Mouse (Mus musculus) forebrain, embryonic 11.5 days (tissue): ENCODE measurements around the gene Aknad1. TPM values are rescaled to one million over a fixed set of nuclear protein-coding genes. Genes with fewer than 3 reads are reported as not detected.

Source experiments
- ATAC-seq: fragments of 200-750 bp; cut with Nextera tagmentation; replicated peaks from 2 replicates; pipeline ENCODE4 v1.8.0; 2017; ENCODE audit warnings: moderate TSS enrichment; ENCODE audit not compliant: low FRiP score
- DNase-seq: peaks from one replicate; pipeline ENCODE4 v3.0.0-alpha.2; 2017; ENCODE audit warnings: low spot score
- H3K27ac ChIP-seq: fragments of 300-500 bp; sonication (generic); 2 replicates; pipeline ENCODE4 v1.5.1; 2014; ENCODE audit warnings: low read depth, low read length
- H3K27me3 ChIP-seq: fragments of 300-500 bp; sonication (generic); 2 replicates; pipeline ENCODE4 v1.6.1; 2014; ENCODE audit warnings: mild to moderate bottlenecking, low read length, mixed read lengths; ENCODE audit not compliant: control insufficient read depth, insufficient read depth
- H3K36me3 ChIP-seq: fragments of 300-500 bp; sonication (generic); 2 replicates; pipeline ENCODE4 v1.6.1; 2014; ENCODE audit warnings: mild to moderate bottlenecking, low read length, moderate library complexity, mixed read lengths; ENCODE audit not compliant: control insufficient read depth, insufficient read depth
- H3K4me1 ChIP-seq: fragments of 300-500 bp; sonication (generic); replicated peaks from 2 replicates; pipeline ENCODE4 v1.6.1; 2014; ENCODE audit warnings: low read length, mixed read lengths; ENCODE audit not compliant: control insufficient read depth, insufficient read depth
- H3K4me2 ChIP-seq: fragments of 300-500 bp; sonication (generic); 2 replicates; pipeline ENCODE4 v1.6.1; 2014; ENCODE audit warnings: low read depth, mild to moderate bottlenecking, low read length, moderate library complexity, mixed read lengths; ENCODE audit not compliant: severe bottlenecking
- H3K4me3 ChIP-seq: fragments of 300-500 bp; sonication (generic); 2 replicates; pipeline ENCODE4 v1.5.1; 2014; ENCODE audit warnings: low read depth, low read length
- H3K9ac ChIP-seq: fragments of 300-500 bp; sonication (generic); 2 replicates; pipeline ENCODE4 v1.6.1; 2014; ENCODE audit warnings: low read length
- H3K9me3 ChIP-seq: fragments of 300-500 bp; sonication (generic); 2 replicates; pipeline ENCODE4 v1.6.1; 2016; ENCODE audit warnings: low read length, mixed read lengths; ENCODE audit not compliant: control insufficient read depth
- WGBS: fragments of 180-500 bp; shearing (Covaris S2); extraction: QIAGEN DNeasy Blood & Tissue Kit; methylation state at CpG from one replicate; pipeline ENCODE4 v1.1.7; 2014; 5-methylcytosine and 5-hydroxymethylcytosine counted together
- polyA plus RNA-seq: library from polyadenylated mRNA; unstranded; fragments of >200 nt; fragmentation: Nextera tagmentation; extraction: Ambion mirVana; gene quantifications from 2 replicates; pipeline ENCODE4 v1.2.1, GENCODE M21; 2014

The Aknad1 gene
- polyA plus RNA-seq, 1 experiment from 2014 or later: not detected

GRCm38 (mm10) chr3:108831750-108832149 lies 92.3 kb downstream of the Aknad1 start:
- WGBS: 94% methylated on average over 6 of the region's 6 CpGs
- no peak for ATAC-seq
- DNase-seq: no peak

More at GRCm38 (mm10) chr3:108831750-108832149, 92.3 kb downstream of the Aknad1 start:
- Histone ChIP-seq H3K27ac (no peak overlapping the region), H3K36me3 (no peaks in the 10 kb centered on the region), H3K4me2 (no peak overlapping the region), H3K27me3 (no peaks in the 10 kb centered on the region), H3K9ac (no peak overlapping the region), H3K4me1 (no peaks in the 10 kb centered on the region), H3K9me3 (no peaks in the 10 kb centered on the region), H3K4me3 (no peak overlapping the region)

Other genes with a start within 250 kb of the Aknad1 start
- 0.63 and 0.68 TPM in 2 replicates for gene 1700013F07Rik, start 205.5 kb upstream of the Aknad1 start, polyA plus RNA-seq
- gene 5330417C22Rik, start 203.1 kb upstream of the Aknad1 start, polyA plus RNA-seq: 2.2 and 2.8 TPM in 2 replicates
- gene Tmem167b, start 177.2 kb upstream of the Aknad1 start, polyA plus RNA-seq: 49.4 and 53.3 TPM in 2 replicates
- 55.3 and 63.1 TPM in 2 replicates for gene Taf13, start 168.0 kb upstream of the Aknad1 start, polyA plus RNA-seq
- 30.1 and 32.2 TPM in 2 replicates for gene Wdr47, start 148.4 kb upstream of the Aknad1 start, polyA plus RNA-seq
- gene Clcc1, start 85.7 kb upstream of the Aknad1 start, polyA plus RNA-seq: 64.7 and 73.9 TPM in 2 replicates
- 120 TPM in 2 replicates for gene Gpsm2, start 17.3 kb upstream of the Aknad1 start, polyA plus RNA-seq
- 22.5 and 24.8 TPM in 2 replicates for gene Stxbp3, start 100.9 kb downstream of the Aknad1 start, polyA plus RNA-seq
- not detected in 2 replicates for gene Fndc7, start 150.3 kb downstream of the Aknad1 start, polyA plus RNA-seq
- gene Prpf38b, start 172.1 kb downstream of the Aknad1 start, polyA plus RNA-seq: 66.0 and 71.4 TPM in 2 replicates
- gene Henmt1, start 200.2 kb downstream of the Aknad1 start, polyA plus RNA-seq: 0.65 and 1.1 TPM in 2 replicates
- not detected in 2 replicates for gene Gm9857, start 200.8 kb downstream of the Aknad1 start, polyA plus RNA-seq